Mouse (Mus musculus): ENCODE measurements around the gene Slc38a8. TPM values are rescaled to one million over a fixed set of nuclear protein-coding genes. Genes with fewer than 3 reads are reported as not detected.
A peak's percentile ranks its signal among the peaks of the same experiment; 100 is the strongest.

Slc38a8 gene
- polyA plus RNA-seq, 3 experiments from 2014 or later, result not detected

DNA sequence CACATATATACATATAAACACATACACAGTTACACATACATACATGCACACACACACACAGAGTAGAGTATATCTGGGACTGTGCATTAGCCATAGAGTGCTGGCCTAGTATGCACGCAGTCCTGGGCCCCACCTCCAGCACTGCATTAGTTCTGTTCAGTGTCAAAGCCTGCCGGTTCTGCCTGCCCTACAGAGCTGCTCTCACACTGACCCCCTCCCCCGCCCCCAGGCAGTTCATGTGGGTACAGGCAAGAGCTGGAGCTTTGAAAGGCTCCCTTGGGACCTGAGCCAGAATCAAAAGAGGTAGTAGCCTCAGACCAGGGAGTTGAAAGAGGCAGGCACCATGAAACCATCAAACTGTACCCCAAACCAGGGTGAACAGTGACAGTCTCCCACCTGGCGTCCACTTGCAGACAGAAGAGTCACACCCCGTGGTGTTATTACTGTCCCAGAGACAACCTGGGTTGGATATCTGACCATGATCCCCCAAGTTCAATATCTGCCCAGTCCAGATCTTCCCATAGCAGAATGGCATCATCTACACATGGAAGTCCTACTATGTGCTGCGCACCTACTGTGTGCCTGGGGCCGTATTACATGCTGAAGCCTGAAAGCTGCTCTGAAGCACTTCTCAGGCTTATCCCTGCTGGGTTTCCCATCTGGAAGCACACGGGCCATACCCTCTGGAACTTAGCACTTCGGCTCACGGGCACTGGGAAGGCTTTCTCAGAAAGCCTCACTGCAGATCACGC is 17.2 kb downstream of the Slc38a8 start:
- no peak for ATAC-seq

DNA sequence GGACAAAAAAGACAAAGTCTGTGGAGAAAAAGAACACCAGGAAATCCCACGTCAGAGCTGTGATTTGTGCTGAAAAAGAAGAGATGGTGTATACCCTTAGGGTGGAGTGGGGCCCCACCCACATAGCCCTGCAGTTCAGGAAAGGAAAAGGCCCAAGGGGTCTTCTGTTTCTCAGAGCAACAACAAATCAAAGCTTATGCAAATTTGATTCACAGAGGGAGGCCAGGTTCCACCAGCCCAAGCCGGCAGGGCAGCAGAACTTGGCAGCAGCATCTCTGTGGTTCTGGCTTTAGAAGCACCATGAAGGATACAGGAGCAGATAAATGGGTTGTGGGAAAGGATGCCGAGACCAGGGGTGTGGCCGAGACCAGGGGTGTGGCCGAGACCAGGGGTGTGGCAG is 22.8 kb downstream of the Slc38a8 start:
- no peak for ATAC-seq

DNA sequence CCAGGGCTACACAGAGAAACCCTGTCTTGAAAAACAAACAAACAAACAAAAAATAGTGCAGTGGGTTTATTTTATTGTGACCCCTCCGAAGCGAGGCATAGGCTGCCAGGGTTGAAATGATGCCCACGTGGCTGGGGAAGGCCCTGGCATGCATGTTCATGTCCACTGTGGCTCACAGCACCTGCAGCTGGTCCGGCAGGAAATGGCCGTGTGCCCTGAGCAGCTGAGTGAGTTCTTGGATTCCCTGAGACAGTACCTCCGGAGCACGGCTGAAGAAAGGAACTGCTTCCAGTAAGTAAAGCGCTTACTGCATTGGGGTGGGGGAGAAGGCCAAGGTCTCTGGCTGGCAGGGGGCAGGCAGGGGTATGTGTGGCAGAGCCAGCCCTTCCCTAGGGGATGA is 33.4 kb downstream of the Slc38a8 start:
- no peak for ATAC-seq

DNA sequence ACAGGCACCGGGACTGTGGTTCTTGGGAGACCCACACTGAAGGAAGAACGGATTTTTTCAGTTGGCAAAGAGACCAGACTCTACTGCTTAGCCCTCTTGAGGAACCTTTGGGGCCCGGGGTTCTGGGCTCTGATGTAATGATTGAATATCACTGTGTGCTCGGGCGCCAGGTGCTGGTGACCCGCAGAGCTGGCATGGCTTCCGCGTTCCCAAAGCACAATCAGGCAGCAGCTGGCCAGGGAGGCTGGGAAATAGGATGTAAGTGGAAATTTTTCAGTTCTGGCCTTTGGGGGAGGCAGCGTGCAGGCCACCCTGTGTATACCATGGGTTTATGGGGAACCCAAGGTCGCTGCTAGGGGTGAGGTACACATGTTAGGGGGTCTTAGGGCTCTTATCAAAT is 34.7 kb downstream of the Slc38a8 start:
- ATAC-seq, result no peak

DNA sequence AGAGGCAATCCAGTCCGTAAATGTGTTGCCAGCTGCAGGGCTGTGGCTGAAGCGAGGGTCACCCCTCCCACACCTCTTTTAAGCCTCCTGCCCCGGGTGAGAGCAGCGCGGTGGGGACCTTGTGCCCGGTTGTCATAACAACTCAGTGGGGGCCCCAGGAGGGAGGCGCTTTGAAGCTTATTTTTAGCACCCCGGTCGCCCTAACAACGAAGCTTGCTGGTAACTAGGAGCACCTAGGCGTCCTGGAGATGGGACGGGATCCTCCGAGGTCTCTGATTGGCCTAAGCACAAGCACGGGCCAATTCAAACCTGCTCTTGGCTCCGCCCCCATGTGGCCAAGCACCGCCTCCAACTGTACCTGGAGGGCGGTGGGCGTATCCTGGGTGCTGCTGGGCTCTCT is 35.4 kb downstream of the Slc38a8 start:
- no peak for ATAC-seq

DNA sequence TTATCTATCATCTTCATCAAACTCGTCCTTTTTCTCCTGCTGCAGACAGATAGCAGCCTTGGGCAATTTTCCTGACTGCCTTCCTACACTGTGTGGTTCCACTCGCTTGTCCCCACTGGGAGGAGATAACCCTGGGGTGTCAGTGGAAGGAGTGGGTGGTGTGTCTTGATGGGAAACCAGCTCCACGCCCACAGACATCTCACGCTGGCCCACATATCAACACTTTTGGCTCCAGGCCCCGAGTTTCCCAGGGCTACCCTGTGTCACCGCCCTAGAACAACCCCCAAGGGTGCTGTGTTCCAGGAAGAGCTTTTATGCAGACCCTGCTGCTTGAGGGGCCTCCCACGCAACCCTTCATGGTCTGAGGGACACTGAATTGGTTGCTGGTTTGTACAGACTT is 37.8 kb downstream of the Slc38a8 start:
- no peak for ATAC-seq

DNA sequence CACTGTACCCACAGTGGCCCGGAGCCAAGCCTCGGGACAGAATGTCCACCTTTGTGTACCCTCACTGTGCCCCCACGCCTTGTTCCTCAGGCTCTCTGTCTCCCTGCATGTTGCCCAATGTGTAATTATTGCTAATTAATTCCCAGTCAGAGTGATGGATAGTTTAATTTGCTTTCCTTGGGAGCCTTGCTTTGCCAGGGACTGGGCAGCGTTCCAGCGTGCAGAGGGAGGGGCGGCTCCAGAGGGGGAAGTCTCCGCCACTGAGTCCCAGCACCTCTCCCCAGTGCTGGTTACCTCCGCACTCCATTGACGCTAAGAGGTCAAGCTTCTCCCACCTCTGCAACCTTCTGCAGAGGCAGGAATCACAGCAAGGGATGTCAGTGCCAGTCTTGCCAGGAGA is 40.1 kb downstream of the Slc38a8 start:
- no peak for ATAC-seq

DNA sequence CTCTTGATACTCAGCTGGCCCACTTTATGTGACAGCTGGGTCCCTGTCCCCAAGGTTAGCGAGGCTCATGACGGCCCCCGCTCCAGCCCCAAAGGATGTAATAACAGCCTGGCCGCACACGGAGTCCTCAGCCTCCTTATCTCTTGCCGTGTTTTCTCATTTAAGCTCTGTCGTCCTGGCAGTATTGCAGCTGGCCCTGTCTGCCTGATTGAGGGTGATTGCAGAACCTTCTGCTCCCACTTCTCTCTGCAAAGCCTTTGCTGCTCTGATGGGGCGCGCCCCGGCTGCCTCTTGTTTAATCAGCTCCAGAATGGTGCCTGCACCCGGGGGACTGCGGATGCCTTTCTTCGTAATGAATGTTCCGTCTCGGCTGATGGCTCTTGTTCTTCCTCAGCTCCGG is 41.8 kb downstream of the Slc38a8 start:
- ATAC-seq, result no peak

DNA sequence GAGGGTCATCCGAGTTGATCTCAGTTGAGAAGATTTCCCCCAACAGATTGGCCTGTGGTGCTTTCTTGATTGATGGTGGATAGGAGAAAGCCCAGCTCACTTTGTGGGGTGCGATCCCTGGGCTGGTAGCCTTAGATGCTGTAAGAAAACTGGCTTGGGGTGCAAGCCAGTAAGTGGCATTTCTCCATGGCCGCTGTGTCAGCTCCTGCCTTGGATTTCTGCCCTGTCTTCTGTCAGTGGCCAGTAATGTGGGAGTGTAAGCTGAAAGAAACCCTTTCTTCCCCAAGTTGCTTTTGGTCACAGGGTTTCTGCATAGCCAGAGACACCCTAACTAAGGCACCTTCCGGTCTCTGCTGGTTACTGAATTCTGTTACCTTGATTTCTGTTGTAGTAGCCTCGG is 45.5 kb downstream of the Slc38a8 start:
- ATAC-seq, result no peak

DNA sequence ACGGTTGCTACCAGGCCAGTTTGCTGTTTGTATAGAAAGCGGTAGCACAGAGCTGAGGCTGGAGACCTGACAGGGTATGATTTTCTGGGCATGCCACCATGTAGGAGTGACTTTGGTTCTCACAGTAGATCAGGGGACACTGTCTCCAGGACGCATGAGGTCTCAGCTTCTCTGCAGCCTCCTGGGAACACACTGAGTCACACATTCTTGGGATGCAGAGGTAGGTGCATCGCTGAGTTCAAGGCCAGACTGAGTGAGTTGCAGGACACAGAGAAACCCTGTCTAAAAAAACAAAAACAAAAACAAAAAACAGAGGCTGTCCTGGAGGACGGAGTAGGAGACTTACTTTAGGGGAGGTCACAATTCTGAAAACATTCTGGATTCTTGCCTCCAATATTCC is 48.6 kb downstream of the Slc38a8 start:
- ATAC-seq, result no peak

DNA sequence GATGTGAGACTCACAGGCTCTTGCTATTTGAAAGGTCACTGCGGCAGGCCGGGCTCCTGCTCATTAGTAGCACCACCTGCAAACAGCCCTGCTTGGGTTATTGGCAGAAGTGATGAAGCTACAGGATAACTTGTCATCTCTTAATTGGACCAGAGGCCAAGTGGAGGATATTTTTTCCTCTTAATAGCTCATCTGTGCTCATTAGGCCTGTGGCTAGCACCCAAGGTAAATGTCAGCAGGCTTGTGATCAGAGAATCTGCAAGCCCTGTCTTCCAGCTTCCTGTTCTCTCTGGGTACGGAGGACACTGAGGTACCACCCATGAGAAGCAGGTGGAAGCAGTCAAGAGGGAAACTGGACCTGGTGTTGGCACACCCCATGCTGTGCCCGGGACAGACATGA is 50.4 kb downstream of the Slc38a8 start:
- ATAC-seq, result no peak

DNA sequence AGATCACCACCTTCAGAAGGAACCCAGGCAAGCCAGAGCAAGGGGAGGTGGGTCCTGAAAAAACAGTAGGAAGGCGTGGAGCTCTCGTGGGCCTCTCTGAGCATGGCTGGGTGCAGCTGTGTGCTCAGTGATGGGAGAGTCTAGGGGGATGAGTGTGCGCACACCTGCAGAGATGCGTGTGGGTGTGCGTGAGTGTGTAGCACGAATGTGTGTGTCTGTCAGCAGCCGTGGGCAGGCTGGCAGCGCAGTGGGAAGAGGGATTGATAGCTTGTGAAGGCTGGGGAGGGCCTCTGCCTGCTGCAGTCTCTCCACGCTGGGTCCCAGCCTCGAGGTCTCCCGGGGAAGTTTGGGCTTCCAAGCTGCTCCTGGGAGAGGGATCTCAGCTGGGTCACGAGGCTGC is 51.9 kb downstream of the Slc38a8 start:
- ATAC-seq, result no peak

DNA sequence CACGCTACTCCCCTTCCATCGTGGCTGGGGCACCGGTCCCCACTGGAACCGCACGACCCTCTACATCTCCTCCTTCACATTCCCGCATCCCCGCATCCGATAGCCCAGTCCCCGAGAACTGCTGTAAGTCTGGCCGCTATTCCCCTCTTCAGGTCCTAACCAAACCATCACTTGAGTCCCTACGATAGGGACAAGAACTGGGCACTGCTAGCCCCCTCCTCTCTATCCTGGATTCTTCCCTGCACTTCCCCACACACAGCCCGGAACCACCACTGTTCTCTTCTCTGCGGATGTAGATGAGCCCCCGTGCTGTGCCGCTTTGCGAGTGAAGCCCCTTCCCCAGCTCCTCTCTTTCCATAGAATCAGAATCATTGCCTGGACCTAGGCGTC is 53.7 kb downstream of the Slc38a8 start:
- ATAC-seq, result no peak

DNA sequence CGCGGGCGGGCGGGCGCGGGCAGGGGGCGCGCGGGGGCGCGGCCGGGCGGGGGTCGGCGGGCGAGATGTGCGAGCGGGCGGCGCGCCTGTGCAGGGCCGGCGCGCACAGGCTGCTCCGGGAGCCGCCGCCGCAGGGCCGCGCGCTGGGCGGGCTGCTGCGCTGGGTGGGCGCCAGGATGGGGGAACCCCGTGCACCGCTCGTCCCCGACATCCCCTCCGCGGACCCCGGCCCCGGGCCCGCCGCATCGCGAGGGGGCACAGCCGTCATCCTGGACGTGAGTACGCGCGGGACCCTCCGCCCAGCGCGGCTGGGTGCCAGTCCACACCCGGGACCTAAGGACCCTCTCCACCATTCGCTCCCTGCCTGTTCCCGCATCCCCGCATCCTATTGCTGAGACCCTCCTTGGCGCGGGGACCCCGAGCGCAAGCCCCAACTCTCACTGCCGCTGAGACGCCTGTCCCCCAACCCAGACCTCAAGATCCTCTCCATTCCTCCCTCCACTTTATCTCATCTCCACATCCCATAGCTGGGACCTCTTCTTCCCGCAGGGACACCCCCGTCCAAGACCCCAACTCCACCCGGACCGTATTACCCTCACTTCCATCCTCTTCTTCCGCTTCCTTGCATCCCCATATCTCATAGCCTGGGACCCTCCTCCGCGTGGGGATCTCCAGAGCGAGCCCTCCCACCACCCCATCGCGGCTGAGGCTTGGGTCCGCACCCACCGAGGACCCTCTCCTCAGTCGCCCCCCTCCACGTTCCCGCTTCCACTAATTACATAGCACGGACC is 54.3 kb downstream of the Slc38a8 start:
- ATAC-seq, result no peak

DNA sequence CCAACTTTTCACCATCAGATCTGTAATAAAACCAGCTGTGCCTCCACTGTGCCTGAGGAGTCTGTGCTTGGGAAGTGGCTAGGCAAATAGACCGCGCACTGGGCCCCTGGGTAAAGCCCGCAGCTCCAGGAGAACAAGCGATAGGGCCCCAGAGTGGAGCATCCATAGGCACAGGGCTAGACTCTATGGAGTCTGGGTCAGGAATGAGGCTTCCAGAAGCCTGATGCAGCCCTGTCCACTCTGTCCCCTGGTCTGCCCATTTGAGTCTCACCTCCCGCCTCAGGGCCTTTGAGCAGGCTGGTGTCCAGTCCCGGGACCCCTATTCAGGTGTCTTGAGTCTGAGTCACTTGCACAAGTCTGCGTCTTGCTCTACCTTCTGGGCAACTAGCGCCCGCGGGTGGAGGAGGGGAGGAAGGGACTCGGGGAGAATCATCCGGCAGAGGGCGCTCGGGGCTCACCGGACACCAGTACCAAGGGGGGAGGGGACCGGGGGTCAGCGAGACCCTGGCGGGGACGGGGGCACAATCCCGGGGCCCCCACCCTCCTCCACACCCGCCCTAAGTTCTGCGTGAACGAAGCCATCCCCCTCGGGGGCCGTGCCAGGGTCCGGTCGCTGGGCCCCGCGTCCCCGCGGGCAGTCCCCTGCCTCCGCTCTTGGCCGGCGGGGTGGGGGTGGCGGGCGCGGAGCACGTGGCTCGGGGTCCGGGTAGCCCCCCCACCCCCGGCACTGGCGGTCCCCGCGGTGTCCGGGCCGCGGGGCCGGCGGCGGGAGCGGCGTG is 55.1 kb downstream of the Slc38a8 start, which contains the start of gene Necab2:
Necab2 (plus strand) TSS at position 509 of the 779 bp plus-strand sequence.
- peak; percentile 25 for ATAC-seq

DNA sequence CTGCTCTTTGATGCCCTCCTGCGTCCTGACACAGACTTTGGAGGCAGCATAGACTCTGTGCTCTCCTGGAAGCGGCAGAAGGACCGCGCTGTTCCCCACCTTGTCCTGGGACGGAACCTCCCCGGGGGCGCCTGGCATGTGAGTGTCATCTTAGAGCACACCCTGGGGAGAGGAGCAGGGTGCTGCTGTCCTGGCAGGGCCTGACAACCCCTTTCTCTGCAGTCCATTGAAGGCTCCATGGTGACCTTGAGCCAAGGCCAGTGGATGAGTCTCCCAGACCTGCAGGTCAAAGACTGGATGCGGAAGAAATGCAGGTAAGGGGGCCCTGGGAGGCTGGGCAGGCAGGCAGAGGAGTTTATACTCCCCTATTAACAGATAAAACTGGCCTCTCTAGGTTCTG is 58.5 kb downstream of the Slc38a8 start:
- ATAC-seq, result no peak

DNA sequence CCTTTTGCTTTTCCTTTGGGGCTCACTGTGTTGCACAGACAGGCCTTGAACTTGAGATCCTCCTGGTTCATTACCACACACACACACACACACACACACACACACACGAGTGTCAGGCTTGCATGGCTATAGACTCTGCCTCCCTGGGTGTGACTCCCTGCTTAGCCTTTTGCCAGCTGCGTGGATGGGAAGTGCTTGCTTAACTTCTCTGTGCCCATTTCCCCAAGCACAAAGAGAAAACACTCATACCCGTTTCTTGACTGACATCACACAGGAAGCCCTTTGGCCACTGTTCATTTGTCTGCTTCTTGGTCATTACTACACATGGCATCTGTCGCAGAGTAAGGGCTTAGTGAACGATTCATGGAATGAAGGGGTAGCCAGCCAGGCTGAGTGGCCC is 59.5 kb downstream of the Slc38a8 start:
- ATAC-seq, result no peak

DNA sequence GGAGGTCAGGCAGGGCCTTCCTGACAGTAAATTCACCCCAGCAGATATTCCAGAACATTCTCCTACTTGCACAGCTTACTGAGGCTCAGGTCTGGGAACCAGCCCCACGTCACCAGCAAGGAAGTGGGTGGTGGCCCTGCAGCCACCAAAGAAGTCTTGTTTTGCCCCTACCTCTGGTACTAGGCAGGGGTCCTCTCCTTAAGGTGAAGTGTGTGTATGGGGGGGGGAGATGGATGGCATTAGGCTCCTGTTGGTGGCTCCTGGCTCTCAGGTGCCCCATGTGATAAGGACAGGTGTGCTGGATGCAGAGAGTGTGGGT is 60.6 kb downstream of the Slc38a8 start:
- ATAC-seq, result peak; percentile 74

DNA sequence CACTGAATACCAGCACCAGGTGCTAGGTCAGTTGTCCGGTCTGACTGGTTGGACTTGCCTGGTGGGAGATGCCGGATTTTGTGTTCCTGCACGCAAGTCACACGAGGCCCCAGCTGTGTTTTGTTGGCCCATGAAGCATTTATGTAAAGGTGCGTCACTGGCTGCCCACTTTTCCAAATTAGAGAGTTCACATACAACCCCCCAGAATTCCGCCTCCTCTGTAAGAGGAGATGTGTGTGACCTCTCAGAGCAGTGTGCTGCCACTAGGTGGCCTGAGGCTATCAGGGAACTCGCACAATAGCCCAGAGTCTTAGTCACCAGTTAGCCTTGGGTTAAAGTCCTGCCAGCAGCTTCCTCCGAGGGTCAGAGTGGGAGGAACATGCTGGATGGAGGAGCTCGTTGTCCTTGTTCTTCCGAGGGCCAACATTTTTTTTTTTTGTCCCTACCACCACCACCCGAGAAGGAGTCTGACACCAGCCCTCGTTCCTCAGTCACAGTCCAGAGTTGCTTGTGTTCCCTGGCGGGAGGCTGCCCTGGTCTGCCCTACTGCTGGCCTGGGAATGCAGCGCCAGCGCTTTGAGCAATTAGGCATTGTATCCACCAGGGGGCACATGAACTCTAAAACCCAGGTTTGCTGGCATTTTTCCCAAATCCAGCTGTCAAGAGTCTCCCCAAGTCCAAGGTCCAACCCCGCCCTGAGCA is 61.1 kb downstream of the Slc38a8 start:
- ATAC-seq, result peak; percentile 62

DNA sequence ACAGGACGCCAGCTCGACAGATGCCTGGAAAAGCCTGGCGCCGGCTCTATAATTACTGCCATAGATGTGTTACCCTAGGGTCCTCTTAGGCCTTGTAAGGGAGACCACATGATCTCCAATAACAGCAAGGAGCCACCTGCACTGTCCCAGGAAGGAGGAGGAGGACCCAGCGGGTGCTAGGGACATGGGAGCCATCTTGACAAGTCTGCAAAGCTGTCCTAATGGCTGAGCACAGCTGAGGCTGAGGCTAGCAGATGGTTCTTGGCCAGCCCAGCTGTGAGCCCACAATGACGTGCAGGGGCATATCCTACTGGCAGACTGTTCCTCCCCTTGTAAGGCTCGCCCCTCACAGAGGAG is 61.6 kb downstream of the Slc38a8 start:
- no peak for ATAC-seq

DNA sequence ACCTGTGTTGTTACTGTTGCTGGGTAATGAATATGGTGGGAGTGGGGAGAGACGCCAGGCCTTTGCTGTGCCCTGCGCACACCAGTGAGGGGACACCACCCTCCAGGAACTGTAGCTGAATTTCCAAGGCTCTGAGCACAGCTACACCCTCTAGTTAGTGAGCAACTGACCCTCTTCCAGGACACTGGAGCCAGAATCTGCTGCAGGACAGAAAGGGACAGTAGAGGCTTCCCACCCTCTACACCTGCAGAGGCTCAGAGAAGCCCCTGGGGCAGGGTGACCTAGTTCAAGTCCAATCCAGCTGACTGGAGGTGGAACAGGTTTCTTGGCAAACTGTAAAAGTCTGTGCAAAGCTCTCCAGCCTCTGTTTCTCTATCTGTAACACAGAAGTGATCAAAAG is 62.1 kb downstream of the Slc38a8 start:
- ATAC-seq, result no peak

DNA sequence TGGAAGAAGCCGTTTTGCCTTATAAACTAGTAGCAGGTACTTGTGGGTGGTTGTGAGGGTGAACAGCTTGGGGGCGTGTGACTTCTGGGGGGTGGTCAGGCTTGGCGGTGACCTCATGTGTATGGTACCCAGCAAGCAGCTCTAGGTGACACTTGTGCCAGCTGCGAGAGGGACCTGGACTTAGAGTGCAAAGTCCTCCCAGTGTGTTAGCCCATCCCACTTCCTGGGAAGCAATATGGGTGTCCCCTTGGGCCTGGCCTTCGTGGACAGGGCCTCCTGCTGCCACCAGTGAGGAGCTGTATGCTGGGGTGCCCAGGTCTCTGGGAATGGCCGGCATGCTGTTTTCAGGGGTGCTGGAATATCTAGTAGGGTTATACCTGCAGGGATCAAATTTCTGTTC is 62.6 kb downstream of the Slc38a8 start:
- ATAC-seq, result no peak

DNA sequence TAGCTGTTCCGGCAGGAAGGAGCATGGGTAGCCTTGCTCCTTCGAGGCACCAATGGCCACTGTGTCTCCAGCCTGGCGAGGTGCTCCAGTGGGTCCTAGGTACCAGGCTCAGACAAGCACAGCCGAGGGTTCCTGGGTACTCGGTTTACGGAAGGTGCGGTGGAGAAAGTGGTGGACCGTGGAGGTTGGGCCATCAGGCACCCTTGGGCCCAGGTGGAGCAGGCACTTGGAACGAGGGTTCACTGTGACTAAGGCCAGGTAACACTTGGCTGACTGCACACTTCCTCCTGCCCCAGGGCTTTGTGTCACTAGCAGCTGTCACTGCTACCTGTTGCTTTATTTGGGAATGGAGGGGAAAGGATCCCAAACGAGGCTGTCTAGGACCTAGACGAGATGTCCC is 64.0 kb downstream of the Slc38a8 start:
- no peak for ATAC-seq
